ENCODE assay signal across 8 mouse cellular contexts in the genomic region with DNA sequence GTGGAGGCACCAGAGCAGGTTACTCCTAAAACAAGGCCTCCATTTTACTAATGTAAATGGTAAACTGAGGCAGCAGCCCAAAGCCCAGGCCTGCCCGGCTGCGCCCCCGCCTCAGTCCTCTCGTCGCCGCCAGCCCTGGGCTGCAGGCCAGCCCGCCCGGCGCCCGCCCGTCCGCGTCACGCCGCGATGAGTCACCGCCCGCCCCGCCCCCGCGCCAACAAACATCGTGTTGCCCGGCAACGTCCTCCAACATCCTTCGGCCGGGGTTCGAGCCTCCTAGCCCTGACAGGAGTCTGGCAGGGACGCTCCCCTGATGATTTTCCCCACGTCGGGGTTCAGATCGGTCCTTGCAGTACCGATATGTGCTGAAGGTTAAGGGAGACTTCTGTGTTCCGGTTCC. TPM values are rescaled to one million over a fixed set of nuclear protein-coding genes. Genes with fewer than 3 reads are reported as not detected.
DNase-seq lines count a peak whose midpoint lies in the region; ATAC-seq and TF ChIP-seq lines count a peak whose summit lies in the region.

No protein-coding gene starts in this region.

- intact Hi-C loops in heart, postnatal 14 days (cut with DNase I), result no loop called here
- intact Hi-C loops in left cerebral cortex, postnatal 14 days (cut with DNase I), result no loop called here

- H3K9ac ChIP-seq in ES-Bruce4 (ENCODE audit: low read depth, poor library complexity, severe bottlenecking), result peak overlapping the region; percentile 76
- 0 out of 2 replicates have a peak overlapping the region, but pooled peaks have one; percentile 22 for H3K9ac ChIP-seq in forebrain, embryonic 13.5 days

- H3K4me2 ChIP-seq in forebrain, embryonic 13.5 days, result peak overlapping the region; percentile 44

- H3K4me1 ChIP-seq in ES-Bruce4 (ENCODE audit: control insufficient read depth, insufficient read depth, low read length), result peaks cover 6% of the 10 kb centered on the region
- peaks cover 26% of the 10 kb centered on the region for H3K4me1 ChIP-seq in forebrain, embryonic 13.5 days

- TF ChIP-seq CTCF in ES-Bruce4 (IDR thresholded peaks at IDR 0.05; ENCODE audit: low read depth, low read length), result no peak

- TF ChIP-seq EP300 in ES-Bruce4 (IDR thresholded peaks at IDR 0.05; ENCODE audit: insufficient read depth, low read depth, low read length), result no peak

- H3K27me3 ChIP-seq in ES-Bruce4 (ENCODE audit: control insufficient read depth, insufficient read depth, low read length, poor library complexity, severe bottlenecking), result no peaks in the 10 kb centered on the region
- H3K27me3 ChIP-seq in forebrain, embryonic 13.5 days, result no peaks in the 10 kb centered on the region

- H3K27ac ChIP-seq in ES-Bruce4 (ENCODE audit: insufficient read depth, low read length), result peak overlapping the region; percentile 92
- H3K27ac ChIP-seq in forebrain, embryonic 13.5 days, result no peak overlapping the region; the same call in 1 of the 2 replicates

- H3K4me3 ChIP-seq in ES-Bruce4 (ENCODE audit: low read depth, low read length), result peak overlapping the region; percentile 57
- 0 out of 2 replicates have a peak overlapping the region, but pooled peaks have one; percentile 9 for H3K4me3 ChIP-seq in forebrain, embryonic 13.5 days

- peak; percentile 10 for TF ChIP-seq POLR2A in ES-Bruce4 (IDR thresholded peaks at IDR 0.05; ENCODE audit: insufficient read depth, low read length)

- ATAC-seq in forebrain, embryonic 13.5 days, result peak; percentile 67
- peak; percentile 65 for ATAC-seq in megakaryocyte, adult 5-6 weeks (ENCODE audit: poor library complexity, severe bottlenecking)

- H3K36me3 ChIP-seq in ES-Bruce4 (ENCODE audit: control insufficient read depth, insufficient read depth, low read length, poor library complexity, severe bottlenecking), result no peaks in the 10 kb centered on the region
- no peaks in the 10 kb centered on the region for H3K36me3 ChIP-seq in forebrain, embryonic 13.5 days (ENCODE audit: poor library complexity, severe bottlenecking)

- WGBS in forebrain, embryonic 13.5 days, result 7% methylated on average over 33 of the region's 33 CpGs

- no peaks in the 10 kb centered on the region for H3K9me3 ChIP-seq in ES-Bruce4 (replicated peaks; ENCODE audit: control insufficient read depth, insufficient read depth, low read length, poor library complexity, severe bottlenecking)
- no peaks in the 10 kb centered on the region for H3K9me3 ChIP-seq in forebrain, embryonic 13.5 days (replicated peaks)

- DNase-seq in adrenal gland, postnatal 10 days, result peak; percentile 93
- DNase-seq in heart, postnatal 14 days, result peak; percentile 91
- DNase-seq in left cerebral cortex, postnatal 14 days (ENCODE audit: low spot score in 2 of 2), result peak; percentile 65 to 72
- DNase-seq in right cerebral cortex, adult 2 months (ENCODE audit: low spot score in 2 of 2), result peak; percentile 66 to 72
- DNase-seq in urinary bladder, postnatal 4 days (ENCODE audit: low spot score in 2 of 2), result peak; percentile 76 to 88

RNA-seq across cellular contexts. Expression of a gene that starts 7.5 kb away (rescaled TPM):
- 3.0 and 4.3 TPM in 2 replicates for polyA plus RNA-seq in ES-Bruce4 (2011; ENCODE audit: insufficient read depth, insufficient read length, low read depth, missing spikeins)
- 1 to 10 TPM in 1 of 2 experiments, under 1 TPM in 1; 0.96 to 2.3 TPM for total RNA-seq in adrenal gland, postnatal 10 days (2021)
- polyA plus RNA-seq in forebrain, embryonic 13.5 days (2015; fragmentation: Nextera tagmentation; extraction: Ambion mirVana), result 4.7 and 6.5 TPM in 2 replicates
- total RNA-seq in heart, postnatal 14 days (2021), result 1 to 10 TPM; 1.8 to 2.0 TPM
- total RNA-seq in left cerebral cortex, postnatal 14 days (2021), result 1 to 10 TPM; 2.7 to 4.6 TPM
- not detected in 2 replicates for total RNA-seq in megakaryocyte, adult 5-6 weeks (2015)
- not detected in 2 replicates for total RNA-seq in megakaryocyte, adult 5-6 weeks (2017)

RNA-seq across cellular contexts. Expression of a gene that starts 44.3 kb away (rescaled TPM):
- polyA plus RNA-seq in ES-Bruce4 (2011; ENCODE audit: insufficient read depth, insufficient read length, low read depth, missing spikeins), result 14.8 and 15.4 TPM in 2 replicates
- 10 to 100 TPM; 22.7 to 26.3 TPM for total RNA-seq in adrenal gland, postnatal 10 days (2021)
- polyA plus RNA-seq in forebrain, embryonic 13.5 days (2015; fragmentation: Nextera tagmentation; extraction: Ambion mirVana), result 43.1 and 44.0 TPM in 2 replicates
- total RNA-seq in heart, postnatal 14 days (2021), result 10 to 100 TPM in 1 of 2 experiments, 1 to 10 TPM in 1; 9.1 to 10.1 TPM
- total RNA-seq in left cerebral cortex, postnatal 14 days (2021), result 10 to 100 TPM; 14.1 to 15.0 TPM
- total RNA-seq in megakaryocyte, adult 5-6 weeks (2015), result 6.2 and 6.5 TPM in 2 replicates
- 8.9 and 9.4 TPM in 2 replicates for total RNA-seq in megakaryocyte, adult 5-6 weeks (2017)

RNA-seq across cellular contexts. Expression of a gene that starts 44.7 kb away (rescaled TPM):
- polyA plus RNA-seq in ES-Bruce4 (2011; ENCODE audit: insufficient read depth, insufficient read length, low read depth, missing spikeins), result 3.8 and 4.7 TPM in 2 replicates
- under 1 TPM; 0.36 to 0.79 TPM for total RNA-seq in adrenal gland, postnatal 10 days (2021)
- 2.2 and 2.3 TPM in 2 replicates for polyA plus RNA-seq in forebrain, embryonic 13.5 days (2015; fragmentation: Nextera tagmentation; extraction: Ambion mirVana)
- total RNA-seq in heart, postnatal 14 days (2021), result under 1 TPM; 0.33 to 0.37 TPM
- total RNA-seq in left cerebral cortex, postnatal 14 days (2021), result 1 to 10 TPM; 1.5 to 3.5 TPM
- 0.07 and 0.09 TPM in 2 replicates for total RNA-seq in megakaryocyte, adult 5-6 weeks (2015)
- 0.37 and 1.8 TPM in 2 replicates for total RNA-seq in megakaryocyte, adult 5-6 weeks (2017)

RNA-seq across cellular contexts. Expression of a gene that starts 44.8 kb away (rescaled TPM):
- polyA plus RNA-seq in ES-Bruce4 (2011; ENCODE audit: insufficient read depth, insufficient read length, low read depth, missing spikeins), result 18.0 and 27.2 TPM in 2 replicates
- 10 to 100 TPM; 18.6 to 27.0 TPM for total RNA-seq in adrenal gland, postnatal 10 days (2021)
- polyA plus RNA-seq in forebrain, embryonic 13.5 days (2015; fragmentation: Nextera tagmentation; extraction: Ambion mirVana), result 18.6 and 24.1 TPM in 2 replicates
- total RNA-seq in heart, postnatal 14 days (2021), result 10 to 100 TPM; 12.8 to 13.5 TPM
- 10 to 100 TPM; 56.4 to 58.3 TPM for total RNA-seq in left cerebral cortex, postnatal 14 days (2021)
- total RNA-seq in megakaryocyte, adult 5-6 weeks (2015), result 9.0 and 12.9 TPM in 2 replicates
- total RNA-seq in megakaryocyte, adult 5-6 weeks (2017), result 5.8 and 9.8 TPM in 2 replicates

RNA-seq across cellular contexts. Expression of a gene that starts 57.0 kb away (rescaled TPM):
- polyA plus RNA-seq in ES-Bruce4 (2011; ENCODE audit: insufficient read depth, insufficient read length, low read depth, missing spikeins), result 90.6 and 92.0 TPM in 2 replicates
- 100 to 1,000 TPM; 210 to 233 TPM for total RNA-seq in adrenal gland, postnatal 10 days (2021)
- 294 and 310 TPM in 2 replicates for polyA plus RNA-seq in forebrain, embryonic 13.5 days (2015; fragmentation: Nextera tagmentation; extraction: Ambion mirVana)
- 100 to 1,000 TPM; 213 to 217 TPM for total RNA-seq in heart, postnatal 14 days (2021)
- 100 to 1,000 TPM; 140 to 144 TPM for total RNA-seq in left cerebral cortex, postnatal 14 days (2021)
- total RNA-seq in megakaryocyte, adult 5-6 weeks (2015), result 169 and 188 TPM in 2 replicates
- 99.7 and 113 TPM in 2 replicates for total RNA-seq in megakaryocyte, adult 5-6 weeks (2017)
